Mouse (Mus musculus) forebrain, embryonic 16.5 days (tissue): ENCODE measurements at regions not wholly inside any gene's neighbourhood (a gene's known extent, or its start where the extent isn't known, plus 50 kb on each side); places are given as distances from the start of the nearest gene placed in this dataset.

Source experiments
- ATAC-seq: fragments of 200-750 bp; cut with Nextera tagmentation; 2 replicates; pipeline ENCODE4 v1.8.0; 2017; ENCODE audit warnings: mild to moderate bottlenecking, moderate library complexity
- H3K27ac ChIP-seq: fragments of 300-500 bp; sonication (generic); 2 replicates; pipeline ENCODE4 v1.5.1; 2014; ENCODE audit warnings: low read length, control low read depth
- H3K27me3 ChIP-seq: fragments of 300-500 bp; sonication (generic); replicated peaks from 2 replicates; pipeline ENCODE4 v1.6.1; 2014; ENCODE audit warnings: low read length; ENCODE audit not compliant: control insufficient read depth, insufficient read depth
- H3K36me3 ChIP-seq: fragments of 300-500 bp; sonication (generic); 2 replicates; pipeline ENCODE4 v1.6.1; 2014; ENCODE audit not compliant: control insufficient read depth, insufficient read depth
- H3K4me1 ChIP-seq: fragments of 300-500 bp; sonication (generic); replicated peaks from 2 replicates; pipeline ENCODE4 v1.6.1; 2014; ENCODE audit warnings: low read length; ENCODE audit not compliant: control insufficient read depth, insufficient read depth
- H3K4me2 ChIP-seq: fragments of 300-500 bp; sonication (generic); 2 replicates; pipeline ENCODE4 v1.6.1; 2014; ENCODE audit warnings: mild to moderate bottlenecking, low read length, control low read depth
- H3K4me3 ChIP-seq: fragments of 300-500 bp; sonication (generic); replicated peaks from 2 replicates; pipeline ENCODE4 v1.5.1; 2014; ENCODE audit warnings: mild to moderate bottlenecking, low read length, control low read depth
- H3K9ac ChIP-seq: fragments of 300-500 bp; sonication (generic); replicated peaks from 2 replicates; pipeline ENCODE4 v1.6.1; 2014; ENCODE audit warnings: low read depth, low read length, control low read depth
- H3K9me3 ChIP-seq: fragments of 300-500 bp; sonication (generic); 2 replicates; pipeline ENCODE4 v1.6.1; 2016; ENCODE audit warnings: low read length; ENCODE audit not compliant: control insufficient read depth
- WGBS: fragments of 180-500 bp; shearing (Covaris S2); extraction: QIAGEN DNeasy Blood & Tissue Kit; methylation state at CpG from one replicate; pipeline ENCODE4 v1.1.7; 2014; 5-methylcytosine and 5-hydroxymethylcytosine counted together

DNA sequence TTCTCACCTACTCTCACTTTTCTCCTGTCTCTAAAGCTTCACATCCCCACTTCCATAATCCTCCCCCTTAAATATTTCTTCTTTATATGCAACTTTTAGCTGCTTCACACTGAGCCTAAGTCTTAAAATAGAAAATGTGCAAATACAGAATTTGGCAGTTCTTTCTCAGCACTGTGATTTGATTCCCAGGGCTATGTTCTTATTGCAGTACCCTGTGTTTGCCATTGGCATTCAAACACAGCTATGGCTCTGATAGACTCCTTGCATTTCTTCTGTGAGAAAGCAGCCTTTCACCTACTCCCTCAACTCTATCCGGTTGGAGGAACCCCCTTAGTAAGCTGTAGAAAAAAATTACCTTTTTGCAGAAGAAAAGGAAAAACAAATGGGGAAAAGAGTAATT lies 192.6 kb upstream of the Cldn34d start:
- 87% methylated on average over 1 of the region's 1 CpGs for WGBS
- no peaks in the 10 kb centered on the region for H3K4me1 ChIP-seq
- H3K27ac ChIP-seq: no peak overlapping the region
- H3K27me3 ChIP-seq: no peaks in the 10 kb centered on the region
- no peaks in the 10 kb centered on the region for H3K9me3 ChIP-seq
- no peak overlapping the region for H3K4me3 ChIP-seq
- no peak overlapping the region for H3K4me2 ChIP-seq
- H3K36me3 ChIP-seq: no peaks in the 10 kb centered on the region
- no peak overlapping the region for H3K9ac ChIP-seq
- ATAC-seq: peak; percentile 40; the same call in 1 of the 2 replicates

DNA sequence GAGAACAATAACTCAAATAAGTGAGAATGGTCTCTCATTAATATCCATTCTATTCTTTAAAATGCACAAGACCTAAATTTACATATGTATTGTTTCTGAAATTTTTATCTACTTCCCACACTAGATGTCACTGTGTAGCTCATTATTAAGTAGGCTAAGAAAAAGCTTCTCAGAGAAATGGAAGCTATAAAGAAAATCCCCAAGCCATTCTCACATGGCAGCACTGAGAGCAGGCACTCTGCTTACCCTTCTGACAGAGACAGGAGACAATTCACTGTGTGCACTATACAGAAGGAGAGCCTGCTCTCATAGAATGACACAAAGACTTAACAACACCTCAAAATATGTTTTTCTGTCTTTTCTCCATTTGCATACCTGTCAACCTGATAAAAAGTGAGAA lies 187.9 kb upstream of the Cldn34d start:
- ATAC-seq: peak; percentile 91
- H3K4me2 ChIP-seq: no peak overlapping the region
- peak overlapping the region; percentile 58; the same call in 1 of the 2 replicates for H3K27ac ChIP-seq
- H3K27me3 ChIP-seq: no peaks in the 10 kb centered on the region
- H3K9me3 ChIP-seq: no peaks in the 10 kb centered on the region
- H3K36me3 ChIP-seq: no peaks in the 10 kb centered on the region
- no peak overlapping the region for H3K9ac ChIP-seq
- H3K4me1 ChIP-seq: no peaks in the 10 kb centered on the region
- H3K4me3 ChIP-seq: no peak overlapping the region

DNA sequence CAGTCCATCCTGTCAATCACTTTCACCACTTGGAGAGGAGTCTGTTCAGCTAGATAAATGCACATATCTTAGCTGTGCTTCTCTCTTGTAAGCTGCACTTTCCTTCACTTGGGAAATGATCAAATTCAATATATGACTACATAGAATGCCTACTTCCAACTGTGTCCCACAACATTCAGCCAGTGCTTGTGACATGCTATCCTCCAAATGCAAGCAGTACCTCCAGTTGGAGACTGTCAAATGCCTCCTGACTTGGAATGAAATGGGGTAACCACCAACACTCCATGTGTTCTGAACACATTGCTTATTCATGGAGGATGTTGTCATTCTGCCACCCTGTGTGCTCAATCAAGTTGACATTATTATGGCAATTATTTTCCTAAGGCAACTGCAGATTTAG lies 177.3 kb upstream of the Cldn34d start:
- Histone ChIP-seq H3K27ac (no peak overlapping the region), H3K9me3 (no peaks in the 10 kb centered on the region), H3K27me3 (no peaks in the 10 kb centered on the region), H3K4me2 (no peak overlapping the region), H3K4me3 (no peak overlapping the region), H3K4me1 (no peaks in the 10 kb centered on the region), H3K9ac (no peak overlapping the region), H3K36me3 (no peaks in the 10 kb centered on the region)
- peak; percentile 57 for ATAC-seq
